Mouse (Mus musculus): ENCODE measurements around the gene B4galnt1. TPM values are rescaled to one million over a fixed set of nuclear protein-coding genes. Genes with fewer than 3 reads are reported as not detected.

B4galnt1 gene
- polyA plus RNA-seq, 1 experiment from 2014 or later = 45.9 TPM

GRCm38 (mm10) chr10:127174170-127174569 lies 9.1 kb downstream of the B4galnt1 start:
- H3K4me2 ChIP-seq (replicated peaks; ENCODE audit: low read depth) = no peak overlapping the region
- H3K4me1 ChIP-seq (replicated peaks; ENCODE audit: control insufficient read depth, insufficient read depth) = peaks cover 6% of the 10 kb centered on the region; the same call in 1 of the 2 replicates
- DNase-seq (ENCODE audit: low spot score) (no peak), ATAC-seq (ENCODE audit: low FRiP score, low TSS enrichment) (no peak)
- no peaks in the 10 kb centered on the region for H3K9me3 ChIP-seq (ENCODE audit: control insufficient read depth, low read length)
- no peaks in the 10 kb centered on the region; the same call in 1 of the 2 replicates for H3K27me3 ChIP-seq (ENCODE audit: control insufficient read depth, insufficient read depth, low read length)
- H3K36me3 ChIP-seq (ENCODE audit: control insufficient read depth, insufficient read depth, low read length) = no peaks in the 10 kb centered on the region
- H3K4me3 ChIP-seq (ENCODE audit: low read depth, low read length) = no peak overlapping the region
- WGBS = 76% methylated on average over 7 of the region's 7 CpGs
- H3K9ac ChIP-seq (ENCODE audit: low read length) = no peak overlapping the region
- TF ChIP-seq EP300 (optimal IDR thresholded peaks at IDR 0.05) (no peak), CTCF (IDR thresholded peaks at IDR 0.05; ENCODE audit: low read depth) (no peak)
- H3K27ac ChIP-seq (replicated peaks) = no peak overlapping the region

DNA sequence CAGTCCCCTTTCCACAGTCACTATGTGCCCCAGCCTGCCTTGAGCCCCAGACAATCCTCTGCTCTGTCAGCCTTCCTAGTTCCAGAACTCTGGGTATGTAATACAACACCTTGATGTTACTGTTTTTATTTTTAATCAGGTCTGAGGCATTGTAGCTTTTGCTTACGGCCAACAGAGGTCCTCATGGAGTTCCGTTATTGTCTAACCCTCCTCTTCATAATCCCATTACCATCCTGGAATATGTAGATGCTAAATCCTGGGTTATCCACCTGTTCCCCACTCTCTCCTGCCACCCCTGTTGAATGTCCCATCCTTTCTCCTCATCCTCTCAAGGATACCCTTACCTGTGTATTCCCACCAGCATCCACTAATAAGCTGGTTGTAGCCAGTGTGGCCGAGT lies 11.2 kb downstream of the B4galnt1 start:
- H3K4me2 ChIP-seq (replicated peaks; ENCODE audit: low read depth) = no peak overlapping the region
- DNase-seq (ENCODE audit: low spot score) = no peak
- TF ChIP-seq EP300 (optimal IDR thresholded peaks at IDR 0.05) (no peak), CTCF (IDR thresholded peaks at IDR 0.05; ENCODE audit: low read depth) (peak; percentile 30)
- no peaks in the 10 kb centered on the region for H3K36me3 ChIP-seq (ENCODE audit: control insufficient read depth, insufficient read depth, low read length)
- no peaks in the 10 kb centered on the region; the same call in 1 of the 2 replicates for H3K27me3 ChIP-seq (ENCODE audit: control insufficient read depth, insufficient read depth, low read length)
- H3K4me1 ChIP-seq (replicated peaks; ENCODE audit: control insufficient read depth, insufficient read depth) = peaks cover 4% of the 10 kb centered on the region; the same call in 1 of the 2 replicates
- H3K9me3 ChIP-seq (ENCODE audit: control insufficient read depth, low read length) = no peaks in the 10 kb centered on the region
- no peak overlapping the region for H3K27ac ChIP-seq (replicated peaks)
- no peak overlapping the region for H3K9ac ChIP-seq (ENCODE audit: low read length)
- H3K4me3 ChIP-seq (ENCODE audit: low read depth, low read length) = no peak overlapping the region
- ATAC-seq (ENCODE audit: low FRiP score, low TSS enrichment) = no peak
- WGBS = 42% methylated on average over 3 of the region's 3 CpGs

- Histone ChIP-seq H3K27ac (replicated peaks) (no peak overlapping the region), H3K36me3 (ENCODE audit: control insufficient read depth, insufficient read depth, low read length) (no peaks in the 10 kb centered on the region), H3K9me3 (ENCODE audit: control insufficient read depth, low read length) (no peaks in the 10 kb centered on the region), H3K4me1 (replicated peaks; ENCODE audit: control insufficient read depth, insufficient read depth) (peaks cover 4% of the 10 kb centered on the region; the same call in 1 of the 2 replicates), H3K4me3 (ENCODE audit: low read depth, low read length) (no peak overlapping the region), H3K9ac (ENCODE audit: low read length) (no peak overlapping the region), H3K27me3 (ENCODE audit: control insufficient read depth, insufficient read depth, low read length) (no peaks in the 10 kb centered on the region; the same call in 1 of the 2 replicates), H3K4me2 (replicated peaks; ENCODE audit: low read depth) (no peak overlapping the region)
- TF ChIP-seq EP300 (optimal IDR thresholded peaks at IDR 0.05) (no peak), CTCF (IDR thresholded peaks at IDR 0.05; ENCODE audit: low read depth) (no peak)
- ATAC-seq (ENCODE audit: low FRiP score, low TSS enrichment) (no peak), DNase-seq (ENCODE audit: low spot score) (no peak)
- 11% methylated on average over 7 of the region's 7 CpGs for WGBS
Observed at GRCm38 (mm10) chr10:127176756-127177155, 11.7 kb downstream of the B4galnt1 start.

DNA sequence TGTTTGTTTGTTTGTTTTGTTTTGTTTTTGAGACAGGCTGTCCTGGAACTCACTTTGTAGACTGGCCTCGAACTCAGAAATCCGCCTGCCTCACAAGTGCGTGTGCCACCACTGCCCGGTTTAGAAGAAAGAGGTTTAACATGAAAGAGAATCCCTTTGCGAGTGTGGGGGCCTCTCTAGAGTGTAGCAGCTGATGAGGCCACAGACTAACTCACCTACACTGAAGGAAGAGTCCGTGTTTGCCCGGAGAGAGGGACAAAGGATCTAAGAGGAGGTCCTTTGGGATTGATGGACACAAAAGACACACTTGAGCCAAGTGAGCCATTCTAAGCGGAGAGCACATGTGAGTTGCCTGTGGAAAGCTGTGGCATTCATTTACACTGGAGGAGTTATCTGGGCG lies 12.2 kb downstream of the B4galnt1 start:
- no peak overlapping the region for H3K4me2 ChIP-seq (replicated peaks; ENCODE audit: low read depth)

GRCm38 (mm10) chr10:127177719-127178118 lies 12.7 kb downstream of the B4galnt1 start:
- TF ChIP-seq CTCF (IDR thresholded peaks at IDR 0.05; ENCODE audit: low read depth) = peak; percentile 94
- TF ChIP-seq EP300 (optimal IDR thresholded peaks at IDR 0.05) = no peak
- Histone ChIP-seq H3K27ac (replicated peaks) (no peak overlapping the region), H3K4me1 (replicated peaks; ENCODE audit: control insufficient read depth, insufficient read depth) (peaks cover 4% of the 10 kb centered on the region; the same call in 1 of the 2 replicates), H3K36me3 (ENCODE audit: control insufficient read depth, insufficient read depth, low read length) (peaks cover under 1% of the 10 kb centered on the region; the same call in 1 of the 2 replicates), H3K4me2 (replicated peaks; ENCODE audit: low read depth) (peak overlapping the region; percentile 61), H3K9ac (ENCODE audit: low read length) (no peak overlapping the region), H3K4me3 (ENCODE audit: low read depth, low read length) (peak overlapping the region; percentile 29), H3K9me3 (ENCODE audit: control insufficient read depth, low read length) (no peaks in the 10 kb centered on the region), H3K27me3 (ENCODE audit: control insufficient read depth, insufficient read depth, low read length) (no peaks in the 10 kb centered on the region; the same call in 1 of the 2 replicates)
- 3% methylated on average over 23 of the region's 23 CpGs for WGBS
- ATAC-seq (ENCODE audit: low FRiP score, low TSS enrichment) (peak; percentile 62), DNase-seq (ENCODE audit: low spot score) (peak; percentile 85)

More for the DNA sequence above, 12.2 kb downstream of the B4galnt1 start:
- Histone ChIP-seq H3K27ac (replicated peaks) (no peak overlapping the region), H3K36me3 (ENCODE audit: control insufficient read depth, insufficient read depth, low read length) (no peaks in the 10 kb centered on the region), H3K4me1 (replicated peaks; ENCODE audit: control insufficient read depth, insufficient read depth) (peaks cover 4% of the 10 kb centered on the region; the same call in 1 of the 2 replicates), H3K9me3 (ENCODE audit: control insufficient read depth, low read length) (no peaks in the 10 kb centered on the region), H3K4me3 (ENCODE audit: low read depth, low read length) (0 out of 2 replicates have a peak overlapping the region, but pooled peaks have one; percentile 29), H3K27me3 (ENCODE audit: control insufficient read depth, insufficient read depth, low read length) (no peaks in the 10 kb centered on the region; the same call in 1 of the 2 replicates), H3K9ac (ENCODE audit: low read length) (no peak overlapping the region)
- WGBS = 27% methylated on average over 9 of the region's 9 CpGs
- ATAC-seq (ENCODE audit: low FRiP score, low TSS enrichment) (0 out of 2 replicates have a peak, but pooled peaks have one; percentile 1), DNase-seq (ENCODE audit: low spot score) (no peak)
- TF ChIP-seq EP300 (optimal IDR thresholded peaks at IDR 0.05) = no peak
- no peak for TF ChIP-seq CTCF (IDR thresholded peaks at IDR 0.05; ENCODE audit: low read depth)

GRCm38 (mm10) chr10:127178286-127179027 lies 13.4 kb downstream of the B4galnt1 start:
- no peaks in the 10 kb centered on the region; the same call in 1 of the 2 replicates for H3K27me3 ChIP-seq (ENCODE audit: control insufficient read depth, insufficient read depth, low read length)
- H3K9ac ChIP-seq (ENCODE audit: low read length) = 0 out of 2 replicates have a peak overlapping the region, but pooled peaks have one; percentile 18
- no peak overlapping the region for H3K27ac ChIP-seq (replicated peaks)
- H3K9me3 ChIP-seq (ENCODE audit: control insufficient read depth, low read length) = no peaks in the 10 kb centered on the region
- TF ChIP-seq CTCF (IDR thresholded peaks at IDR 0.05; ENCODE audit: low read depth) = no peak
- TF ChIP-seq EP300 (optimal IDR thresholded peaks at IDR 0.05) = no peak
- DNase-seq (ENCODE audit: low spot score) = no peak
- H3K36me3 ChIP-seq (ENCODE audit: control insufficient read depth, insufficient read depth, low read length) = peaks cover 4% of the 10 kb centered on the region; the same call in 1 of the 2 replicates
- H3K4me2 ChIP-seq (replicated peaks; ENCODE audit: low read depth) = peak overlapping the region; percentile 61
- peak overlapping the region; percentile 29 for H3K4me3 ChIP-seq (ENCODE audit: low read depth, low read length)
- WGBS = 8% methylated on average over 41 of the region's 41 CpGs
- ATAC-seq (ENCODE audit: low FRiP score, low TSS enrichment) = no peak
- peaks cover 4% of the 10 kb centered on the region; the same call in 1 of the 2 replicates for H3K4me1 ChIP-seq (replicated peaks; ENCODE audit: control insufficient read depth, insufficient read depth)

Measured in stomach, postnatal 0 days (tissue).